Mouse (Mus musculus) frontal cortex, postnatal 25 days (tissue): ENCODE measurements at regions not wholly inside any gene's neighbourhood (a gene's known extent, or its start where the extent isn't known, plus 50 kb on each side); places are given as distances from the start of the nearest gene placed in this dataset.

Source experiments
- DNase-seq, 2 experiments: peaks; one replicate each; pipeline ENCODE4 v3.0.0; 2022; ENCODE audit warnings: low spot score in 2 of 2

DNA sequence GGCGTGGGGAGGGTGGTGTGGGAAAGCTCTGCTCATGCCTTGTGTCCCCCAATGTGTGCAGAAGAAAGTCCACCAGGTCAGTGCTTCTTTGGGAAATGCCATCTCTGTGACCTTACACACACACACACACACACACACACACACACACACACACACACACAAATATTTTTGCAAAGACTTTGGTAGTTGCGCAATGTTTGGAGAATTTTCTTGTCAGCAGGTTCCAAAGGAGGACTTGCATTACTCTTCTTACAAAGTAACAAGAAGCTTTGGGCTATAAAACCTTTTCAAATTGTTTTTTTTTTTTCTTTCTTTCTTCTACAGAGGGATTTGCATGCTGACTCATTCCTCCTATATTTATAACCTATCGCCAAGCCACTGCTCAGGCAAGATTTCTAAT lies 59.1 kb upstream of the Npvf start:
- DNase-seq: no peak

- no peak for DNase-seq
Measured at GRCm38 (mm10) chr6:50718631-50719030, 64.4 kb upstream of the Npvf start.

DNA sequence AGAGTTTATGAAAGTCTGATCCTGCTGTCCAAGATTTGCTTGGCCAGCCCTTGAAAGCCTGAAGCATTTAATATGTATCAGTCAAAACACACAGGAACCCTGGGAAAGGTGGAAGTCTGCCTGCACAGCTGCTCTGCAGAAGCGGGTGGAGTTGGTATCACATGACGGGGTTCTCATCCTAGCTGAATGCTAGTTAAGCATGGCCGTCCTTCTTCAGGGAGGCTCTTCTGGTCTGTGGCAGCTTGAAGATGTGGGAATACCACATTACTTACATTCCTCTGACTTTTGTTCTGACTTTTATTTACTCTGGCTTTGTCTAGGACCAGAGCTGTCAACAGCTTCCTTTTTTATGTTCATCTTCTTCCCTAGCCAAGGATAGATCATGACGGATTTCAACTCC lies 66.1 kb upstream of the Npvf start:
- no peak for DNase-seq

GRCm38 (mm10) chr6:50725640-50726039 lies 71.4 kb upstream of the Npvf start:
- no peak for DNase-seq

DNA sequence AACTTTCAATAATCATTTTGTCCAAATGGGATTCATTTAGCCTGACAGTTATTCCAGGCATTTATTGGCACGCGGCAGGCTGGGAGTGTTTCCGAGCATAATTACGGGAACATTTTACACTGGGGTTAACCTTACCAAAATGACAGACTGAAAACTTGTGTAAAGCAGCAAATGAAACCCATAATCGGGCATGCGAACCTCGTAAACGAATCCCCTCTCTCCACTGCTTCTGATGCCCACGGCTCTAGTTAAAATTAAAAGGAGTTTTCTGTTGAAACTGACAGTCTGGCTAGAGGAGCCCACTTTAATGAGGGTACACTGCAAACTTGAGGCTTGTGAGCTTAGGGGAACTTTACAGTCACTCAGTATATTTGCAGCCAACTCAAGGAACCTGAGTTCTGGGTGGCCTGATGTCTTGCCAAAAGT lies 71.9 kb upstream of the Npvf start:
- no peak for DNase-seq

- DNase-seq: no peak
Measured at GRCm38 (mm10) chr6:50730744-50731718, 76.8 kb upstream of the Npvf start.

DNA sequence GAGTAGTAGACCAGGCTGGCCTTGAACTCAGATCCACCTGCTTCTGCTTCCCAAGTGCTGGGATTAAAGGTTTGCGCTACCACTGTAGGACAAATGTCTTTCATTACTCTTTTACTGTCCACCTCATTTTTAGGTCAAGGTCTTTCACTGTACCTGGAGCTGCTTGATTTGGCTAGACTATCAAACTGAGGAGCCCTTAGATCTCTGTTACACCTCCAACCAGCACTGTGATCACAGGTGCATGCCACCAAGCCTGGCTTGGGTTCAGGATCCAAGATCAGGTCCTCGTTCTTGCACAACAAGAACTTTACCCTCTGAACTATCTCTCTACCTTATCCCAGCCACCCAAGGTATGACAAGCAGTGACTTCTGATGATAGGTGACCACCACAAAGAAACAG lies 80.5 kb upstream of the Npvf start:
- no peak for DNase-seq

DNA sequence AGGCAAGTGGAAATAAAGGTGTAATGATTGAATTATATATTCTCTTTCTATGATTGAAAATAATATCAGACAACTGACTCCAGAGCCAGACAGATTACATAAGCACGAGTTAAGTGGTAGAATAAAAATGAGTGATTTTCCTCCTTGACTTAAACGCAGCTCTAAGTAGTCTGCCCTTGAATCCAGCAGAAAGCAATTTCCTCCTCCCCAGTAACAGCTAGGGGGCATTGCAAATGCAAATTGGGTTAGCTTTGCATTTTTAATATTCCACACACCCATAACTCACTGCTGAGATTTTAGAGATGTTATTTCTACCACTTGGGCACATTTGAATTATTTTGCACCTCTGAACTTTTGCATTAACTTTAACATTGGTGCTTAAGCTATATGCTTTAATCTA lies 81.6 kb upstream of the Npvf start:
- DNase-seq: no peak

DNA sequence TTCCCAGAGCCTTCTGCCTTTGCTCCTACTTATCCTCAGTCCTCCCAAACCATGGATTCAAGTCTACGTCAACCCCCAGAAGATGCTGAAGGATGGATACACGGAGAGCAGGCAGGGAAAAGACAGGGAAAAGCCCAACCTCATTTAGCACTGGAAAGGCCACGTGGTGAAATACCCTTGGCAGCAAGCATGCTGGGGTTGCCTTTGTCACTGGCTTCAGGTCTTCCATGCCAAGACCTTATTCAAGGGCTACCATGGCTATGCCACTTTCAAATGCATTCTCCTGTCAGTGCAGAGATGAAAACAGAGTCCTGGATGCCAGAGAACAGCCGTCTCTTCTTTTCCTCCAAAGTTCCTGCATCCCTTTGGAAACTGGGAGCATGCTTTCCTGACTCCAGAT lies 87.8 kb upstream of the Npvf start:
- DNase-seq: no peak

- no peak for DNase-seq
Measured at GRCm38 (mm10) chr6:50744462-50745166, 90.4 kb upstream of the Npvf start.

DNA sequence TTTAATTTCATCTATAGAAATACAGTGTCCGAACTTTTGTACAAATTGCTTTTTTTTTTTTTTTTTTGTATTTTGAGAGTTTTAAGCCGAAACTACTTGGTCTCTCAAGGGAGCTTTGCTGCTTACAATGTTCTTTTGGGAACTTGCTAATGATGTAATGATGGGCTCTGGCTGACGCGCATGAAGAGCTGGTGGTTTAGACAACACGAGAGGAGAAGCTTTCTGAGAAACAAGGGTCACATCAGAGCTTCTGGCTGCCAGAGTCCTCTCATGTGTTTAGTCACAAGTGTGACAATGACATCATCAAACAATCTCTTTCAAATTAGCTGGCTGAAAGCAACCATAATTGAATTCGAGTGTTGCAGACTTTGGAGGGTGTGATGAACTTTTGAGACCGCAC lies 98.9 kb upstream of the Npvf start:
- DNase-seq: no peak

DNA sequence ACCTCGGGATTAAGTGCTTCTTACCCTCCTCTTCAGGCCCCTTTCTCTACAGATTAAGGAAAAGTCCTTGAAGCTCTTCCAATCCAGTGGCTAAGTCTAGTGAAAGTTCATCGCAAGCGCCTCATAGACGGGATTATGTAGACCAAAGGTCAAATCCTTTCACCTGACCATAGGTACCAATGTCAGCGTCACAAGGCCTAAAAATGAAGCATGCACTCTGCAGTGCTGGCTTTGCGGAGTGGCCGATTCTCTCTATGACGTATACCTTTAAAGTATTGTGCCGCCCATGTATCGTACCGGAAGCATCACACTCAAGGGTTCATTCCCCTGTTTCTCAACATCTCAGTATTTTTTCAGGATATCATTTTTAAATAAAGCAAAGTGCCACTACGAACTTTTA lies 100.5 kb upstream of the Npvf start:
- DNase-seq: no peak

DNA sequence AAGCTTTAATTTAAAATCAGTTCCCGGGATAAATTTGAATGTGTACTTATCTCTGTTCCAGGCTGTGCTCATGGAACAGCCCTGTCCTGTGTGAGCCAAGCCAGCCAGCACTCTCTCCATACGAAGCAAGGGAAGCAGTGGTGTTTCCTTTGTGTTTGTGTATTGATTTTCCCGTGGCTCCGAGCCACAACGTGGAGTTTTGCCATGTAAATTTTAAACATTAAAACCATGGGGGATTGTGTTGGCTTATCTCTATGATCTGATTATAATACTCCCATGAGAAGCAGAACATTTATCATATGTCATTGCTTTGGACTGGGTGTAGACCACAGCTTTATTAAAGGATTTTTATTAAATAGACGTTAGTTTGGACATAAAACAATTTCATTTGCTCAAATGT lies 106.1 kb upstream of the Npvf start:
- DNase-seq: no peak

GRCm38 (mm10) chr6:50763121-50763520 lies 108.9 kb upstream of the Npvf start:
- DNase-seq: no peak

GRCm38 (mm10) chr6:50766442-50766915 lies 112.2 kb upstream of the Npvf start:
- DNase-seq: no peak

DNA sequence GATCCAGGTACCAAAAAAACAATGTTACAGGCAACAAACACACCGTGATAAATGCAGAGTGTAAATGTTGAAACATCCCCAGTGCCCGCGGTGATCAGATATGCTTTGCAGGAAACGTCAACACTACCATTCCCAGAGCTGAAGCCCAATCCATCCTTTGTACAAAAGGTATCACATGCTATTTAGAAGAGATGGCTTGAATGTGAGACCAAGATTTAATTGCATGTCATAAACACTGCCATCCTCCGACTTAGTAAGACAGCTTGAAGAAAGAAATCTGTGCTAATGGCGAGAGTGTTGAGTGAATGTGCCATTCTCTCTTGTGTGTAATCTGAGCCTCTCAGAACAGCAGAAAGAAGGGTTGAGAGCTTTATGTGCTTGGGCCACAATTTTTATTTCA lies 112.9 kb upstream of the Npvf start:
- DNase-seq: no peak

GRCm38 (mm10) chr6:50767827-50768226 lies 113.6 kb upstream of the Npvf start:
- no peak for DNase-seq

- DNase-seq: no peak
Measured at GRCm38 (mm10) chr6:50769101-50769500, 114.9 kb upstream of the Npvf start.

DNA sequence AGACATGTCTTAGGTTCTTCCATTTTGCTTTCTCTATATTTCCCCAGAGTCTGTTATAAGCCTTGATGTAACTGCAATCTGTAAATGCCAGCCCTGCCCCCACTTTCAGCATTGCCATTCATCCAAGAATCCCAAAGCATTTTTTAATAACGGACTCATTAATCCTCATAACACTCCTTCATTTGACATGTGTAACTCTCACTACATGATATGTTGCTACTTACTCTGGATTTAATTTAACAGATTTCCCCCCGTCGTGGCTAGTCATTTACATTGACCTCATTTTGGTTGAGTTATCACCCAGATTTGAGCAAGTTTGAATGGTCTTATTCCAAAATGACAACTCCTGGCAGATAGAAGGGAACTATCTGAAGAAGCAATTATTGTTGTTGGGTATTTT lies 116.2 kb upstream of the Npvf start:
- no peak for DNase-seq

DNA sequence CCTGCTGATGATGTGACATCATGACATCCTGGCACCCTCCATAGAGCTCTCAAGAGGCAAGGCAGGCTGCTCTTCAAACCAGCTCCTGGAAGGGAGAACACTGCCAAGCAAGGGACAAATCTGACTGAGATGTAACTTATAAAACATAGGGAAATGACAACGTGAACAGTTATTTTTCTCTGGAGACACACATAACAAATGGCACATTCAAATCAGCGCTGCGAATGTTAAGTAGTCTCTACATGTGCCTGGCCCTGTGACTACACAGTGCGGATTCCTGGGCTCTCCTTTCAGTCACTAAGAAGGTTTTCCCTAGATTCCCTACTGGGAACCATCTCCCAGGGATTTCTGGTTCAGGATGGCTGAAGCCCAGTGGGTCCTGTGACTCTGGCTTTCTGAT lies 121.4 kb upstream of the Npvf start:
- DNase-seq: no peak

DNA sequence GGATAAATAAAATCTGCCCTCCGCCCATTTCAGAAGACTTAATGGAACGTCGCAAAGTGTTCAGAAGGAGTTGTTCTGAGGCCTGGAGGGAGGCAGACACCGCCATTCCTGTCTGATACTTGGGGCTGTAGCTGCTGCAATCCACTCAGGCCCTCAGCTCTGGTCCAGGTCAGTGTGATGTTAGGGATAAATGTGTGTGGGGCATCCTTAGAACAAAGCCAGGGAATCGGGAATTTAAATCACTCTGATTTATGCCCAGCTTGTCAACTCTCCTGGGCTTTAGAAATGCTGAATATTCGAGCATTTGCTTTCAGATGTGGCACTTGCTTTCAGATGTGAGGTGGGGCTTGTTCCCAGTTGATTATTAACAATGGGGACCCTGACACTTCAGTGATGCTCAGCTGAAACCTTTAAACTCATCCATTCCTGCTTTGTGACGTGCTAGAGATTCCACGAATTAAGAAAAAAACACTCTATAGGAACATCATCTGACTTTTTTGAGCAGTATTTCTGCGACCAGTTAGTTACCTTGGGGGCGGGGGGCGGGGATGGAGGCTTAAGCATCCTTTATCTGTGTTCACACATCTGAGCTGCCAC lies 122.1 kb upstream of the Npvf start:
- no peak for DNase-seq

- peak; percentile 35 to 59 for DNase-seq
Measured at GRCm38 (mm10) chr6:50776931-50777495, 122.8 kb upstream of the Npvf start.
